Mouse (Mus musculus) heart, embryonic 13.5 days (tissue): ENCODE data around the gene Dock1. TPM values are rescaled to one million over a fixed set of nuclear protein-coding genes. Genes with fewer than 3 reads are reported as not detected.

Experiments used
- ATAC-seq: fragments of 200-750 bp; cut with Nextera tagmentation; 2 replicates; pipeline ENCODE4 v1.8.0; 2017; ENCODE audit warnings: moderate TSS enrichment; ENCODE audit not compliant: insufficient number of reproducible peaks, low FRiP score, low TSS enrichment; ENCODE audit errors: extremely low read depth
- H3K27ac ChIP-seq: fragments of 300-500 bp; sonication (generic); replicated peaks from 2 replicates; pipeline ENCODE4 v1.5.1; 2015; ENCODE audit warnings: moderate library complexity, mild to moderate bottlenecking, inconsistent platforms
- H3K27me3 ChIP-seq: fragments of 300-500 bp; sonication (generic); replicated peaks from 2 replicates; pipeline ENCODE4 v1.6.1; 2015; ENCODE audit warnings: mild to moderate bottlenecking, inconsistent platforms
- H3K36me3 ChIP-seq: fragments of 300-500 bp; sonication (generic); 2 replicates; pipeline ENCODE4 v1.6.1; 2015; ENCODE audit warnings: mild to moderate bottlenecking, inconsistent platforms
- H3K4me1 ChIP-seq: fragments of 300-500 bp; sonication (generic); 2 replicates; pipeline ENCODE4 v1.6.1; 2015; ENCODE audit warnings: inconsistent platforms
- H3K4me2 ChIP-seq: fragments of 300-500 bp; sonication (generic); 2 replicates; pipeline ENCODE4 v1.6.1; 2015; ENCODE audit warnings: inconsistent platforms, mild to moderate bottlenecking, moderate library complexity
- H3K4me3 ChIP-seq: fragments of 300-500 bp; sonication (generic); 2 replicates; pipeline ENCODE4 v1.5.1; 2015; ENCODE audit warnings: moderate library complexity, mild to moderate bottlenecking, inconsistent platforms
- H3K9ac ChIP-seq: fragments of 300-500 bp; sonication (generic); 2 replicates; pipeline ENCODE4 v1.6.1; 2015; ENCODE audit warnings: inconsistent platforms, mild to moderate bottlenecking, moderate library complexity
- H3K9me3 ChIP-seq: fragments of 300-500 bp; sonication (generic); 2 replicates; pipeline ENCODE4 v1.6.1; 2016; ENCODE audit warnings: inconsistent platforms
- WGBS: fragments of 180-500 bp; shearing (Covaris S2); methylation state at CpG from one replicate; pipeline ENCODE4 v1.1.7; 2015; ENCODE audit warnings: mixed read lengths; 5-methylcytosine and 5-hydroxymethylcytosine counted together
- polyA plus RNA-seq: library from polyadenylated mRNA; unstranded; fragments of >200 nt; fragmentation: Nextera tagmentation; extraction: Ambion mirVana; gene quantifications from 2 replicates; pipeline ENCODE4 v1.2.1, GENCODE M21; 2015

Dock1 gene
- polyA plus RNA-seq, 1 experiment from 2014 or later: 19.8 TPM

GRCm38 (mm10) chr7:134673952-134674351 lies 3.5 kb downstream of the Dock1 start:
- Histone ChIP-seq H3K4me3 (no peak overlapping the region), H3K27ac (no peak overlapping the region), H3K9me3 (no peaks in the 10 kb centered on the region), H3K27me3 (no peaks in the 10 kb centered on the region), H3K4me1 (peaks cover 66% of the 10 kb centered on the region), H3K36me3 (no peaks in the 10 kb centered on the region), H3K9ac (no peak overlapping the region), H3K4me2 (no peak overlapping the region)
- ATAC-seq: no peak
- 68% methylated on average over 9 of the region's 9 CpGs for WGBS

DNA sequence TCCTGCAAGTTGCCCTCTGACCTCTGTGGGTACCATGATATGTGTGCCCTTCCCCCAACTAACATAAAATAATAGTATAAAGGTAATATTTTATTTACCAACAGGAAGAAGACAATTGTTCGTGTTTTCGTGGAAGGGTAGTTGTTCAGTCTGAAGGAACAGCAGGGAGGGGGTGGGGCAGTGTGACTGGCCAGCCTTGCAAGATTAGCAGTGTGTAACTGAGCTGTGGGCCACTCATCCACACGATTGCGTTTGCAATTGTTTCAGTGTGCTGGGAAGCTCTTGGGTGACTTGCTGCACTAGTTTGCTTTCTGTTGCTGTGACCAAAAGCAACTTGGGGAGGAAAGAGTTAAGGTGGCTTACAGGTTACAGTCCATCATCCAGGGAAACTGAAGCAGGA lies 7.4 kb downstream of the Dock1 start:
- no peak overlapping the region for H3K4me2 ChIP-seq
- peaks cover 62% of the 10 kb centered on the region for H3K4me1 ChIP-seq
- no peak overlapping the region for H3K27ac ChIP-seq
- H3K9me3 ChIP-seq: no peaks in the 10 kb centered on the region
- H3K4me3 ChIP-seq: no peak overlapping the region
- H3K36me3 ChIP-seq: peaks cover 1% of the 10 kb centered on the region
- H3K9ac ChIP-seq: no peak overlapping the region
- no peaks in the 10 kb centered on the region for H3K27me3 ChIP-seq
- ATAC-seq: no peak
- WGBS: 59% methylated on average over 4 of the region's 4 CpGs

GRCm38 (mm10) chr7:134679314-134680158 lies 9.1 kb downstream of the Dock1 start:
- WGBS: 59% methylated on average over 13 of the region's 13 CpGs
- H3K9ac ChIP-seq: peak overlapping the region; percentile 33; the same call in 1 of the 2 replicates
- peaks cover 8% of the 10 kb centered on the region for H3K36me3 ChIP-seq
- H3K4me2 ChIP-seq: no peak overlapping the region
- H3K27ac ChIP-seq: peak overlapping the region; percentile 64
- ATAC-seq: no peak
- peaks cover 47% of the 10 kb centered on the region for H3K4me1 ChIP-seq
- no peaks in the 10 kb centered on the region for H3K9me3 ChIP-seq
- H3K4me3 ChIP-seq: no peak overlapping the region
- no peaks in the 10 kb centered on the region for H3K27me3 ChIP-seq

- Histone ChIP-seq H3K4me3 (no peak overlapping the region), H3K9ac (no peak overlapping the region), H3K4me2 (no peak overlapping the region), H3K4me1 (peaks cover 42% of the 10 kb centered on the region), H3K27me3 (no peaks in the 10 kb centered on the region), H3K27ac (no peak overlapping the region), H3K36me3 (peaks cover 8% of the 10 kb centered on the region), H3K9me3 (no peaks in the 10 kb centered on the region)
- 54% methylated on average over 2 of the region's 2 CpGs for WGBS
- ATAC-seq: no peak
Observed at GRCm38 (mm10) chr7:134680161-134680560, 9.7 kb downstream of the Dock1 start.

DNA sequence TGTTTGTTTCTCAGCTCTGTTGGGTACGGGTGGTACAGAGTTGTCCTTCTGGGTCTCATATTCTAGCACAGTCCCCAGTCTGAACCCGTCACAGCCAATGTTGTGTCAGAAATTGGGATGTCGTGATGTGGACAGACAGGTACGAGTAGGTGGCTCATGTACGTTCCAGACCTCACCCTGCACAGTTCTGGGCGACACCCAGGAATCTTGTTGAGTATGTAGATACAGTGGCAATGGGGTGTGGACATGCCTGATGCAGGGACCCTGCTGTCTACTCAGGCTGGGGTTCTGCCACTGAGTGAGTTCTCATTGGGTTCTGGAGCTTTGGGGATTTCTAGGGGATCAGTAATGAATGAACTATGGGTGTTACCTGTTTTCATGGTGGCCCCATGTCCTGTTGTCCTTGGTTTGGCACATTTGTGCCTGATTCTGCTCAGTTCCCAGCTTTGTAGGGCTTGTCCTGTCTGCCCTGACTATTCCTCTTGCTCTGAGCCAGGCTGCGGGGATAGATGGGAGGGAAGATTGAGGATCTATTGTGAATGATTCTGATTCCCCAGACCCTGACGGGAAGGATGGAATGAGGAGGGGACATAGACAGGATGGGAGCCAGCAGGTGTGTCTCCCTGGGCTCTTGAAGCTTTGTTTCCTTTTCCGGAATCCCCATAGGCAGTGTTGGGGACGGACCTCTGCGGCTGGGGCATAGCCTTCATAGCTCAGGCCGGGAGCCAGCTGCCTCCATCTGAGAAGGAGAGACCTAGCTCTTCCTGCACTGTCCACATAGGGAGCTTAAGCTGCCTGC lies 11.5 kb downstream of the Dock1 start:
- Histone ChIP-seq H3K9me3 (no peaks in the 10 kb centered on the region), H3K27me3 (no peaks in the 10 kb centered on the region), H3K4me1 (peaks cover 41% of the 10 kb centered on the region), H3K9ac (no peak overlapping the region), H3K36me3 (peaks cover 16% of the 10 kb centered on the region), H3K27ac (no peak overlapping the region), H3K4me2 (no peak overlapping the region), H3K4me3 (no peak overlapping the region)
- 79% methylated on average over 12 of the region's 12 CpGs for WGBS
- no peak for ATAC-seq

- peaks cover 4% of the 10 kb centered on the region; the same call in 1 of the 2 replicates for H3K9me3 ChIP-seq
- no peak for ATAC-seq
- H3K4me3 ChIP-seq: no peak overlapping the region
- H3K9ac ChIP-seq: no peak overlapping the region
- H3K4me2 ChIP-seq: no peak overlapping the region
- WGBS: 84% methylated on average over 6 of the region's 6 CpGs
- no peak overlapping the region for H3K27ac ChIP-seq
- peaks cover 14% of the 10 kb centered on the region for H3K36me3 ChIP-seq
- no peaks in the 10 kb centered on the region; the same call in 1 of the 2 replicates for H3K4me1 ChIP-seq
- no peaks in the 10 kb centered on the region for H3K27me3 ChIP-seq
Observed at GRCm38 (mm10) chr7:134688332-134688731, 17.9 kb downstream of the Dock1 start.

DNA sequence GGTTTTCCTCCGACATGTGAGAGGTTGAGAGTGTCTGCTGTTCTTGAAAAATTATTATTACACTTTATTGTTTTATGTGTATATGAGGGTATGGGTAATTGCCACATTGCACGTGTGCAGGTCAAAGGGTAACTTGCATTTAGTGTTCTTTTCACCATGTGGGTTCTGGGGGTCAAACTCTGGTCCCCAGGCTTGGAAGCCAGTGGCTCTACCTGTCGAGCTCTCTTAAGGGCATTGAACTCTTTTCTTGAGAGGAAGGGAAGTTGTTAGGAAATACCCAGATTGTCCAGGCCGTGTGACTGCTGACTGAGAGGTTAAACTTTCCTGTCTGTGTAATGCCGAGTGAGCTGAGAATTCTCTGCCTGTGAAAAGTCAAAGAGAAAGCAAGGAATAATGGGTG lies 19.7 kb downstream of the Dock1 start:
- Histone ChIP-seq H3K4me3 (no peak overlapping the region), H3K9ac (no peak overlapping the region), H3K36me3 (peaks cover 12% of the 10 kb centered on the region), H3K9me3 (peaks cover 4% of the 10 kb centered on the region; the same call in 1 of the 2 replicates), H3K27ac (no peak overlapping the region), H3K4me2 (no peak overlapping the region), H3K27me3 (no peaks in the 10 kb centered on the region), H3K4me1 (peaks cover 3% of the 10 kb centered on the region; the same call in 1 of the 2 replicates)
- ATAC-seq: no peak
- 68% methylated on average over 5 of the region's 5 CpGs for WGBS

GRCm38 (mm10) chr7:134690806-134691205 lies 20.4 kb downstream of the Dock1 start:
- H3K36me3 ChIP-seq: peaks cover 12% of the 10 kb centered on the region
- no peak for ATAC-seq
- H3K4me2 ChIP-seq: no peak overlapping the region
- no peak overlapping the region for H3K27ac ChIP-seq
- peaks cover 4% of the 10 kb centered on the region; the same call in 1 of the 2 replicates for H3K9me3 ChIP-seq
- peaks cover 6% of the 10 kb centered on the region; the same call in 1 of the 2 replicates for H3K4me1 ChIP-seq
- H3K4me3 ChIP-seq: no peak overlapping the region
- H3K27me3 ChIP-seq: no peaks in the 10 kb centered on the region
- no peak overlapping the region for H3K9ac ChIP-seq
- WGBS: 92% methylated on average over 3 of the region's 3 CpGs

GRCm38 (mm10) chr7:134693325-134693724 lies 22.9 kb downstream of the Dock1 start:
- ATAC-seq: no peak

GRCm38 (mm10) chr7:134695431-134695830 lies 25.0 kb downstream of the Dock1 start:
- no peak for ATAC-seq
- 79% methylated on average over 4 of the region's 4 CpGs for WGBS
- Histone ChIP-seq H3K27me3 (no peaks in the 10 kb centered on the region), H3K36me3 (no peaks in the 10 kb centered on the region), H3K27ac (no peak overlapping the region), H3K4me3 (no peak overlapping the region), H3K4me1 (peaks cover 23% of the 10 kb centered on the region), H3K9ac (no peak overlapping the region), H3K9me3 (no peaks in the 10 kb centered on the region), H3K4me2 (no peak overlapping the region)

More at GRCm38 (mm10) chr7:134693325-134693724, 22.9 kb downstream of the Dock1 start:
- no peak overlapping the region for H3K4me3 ChIP-seq
- no peak overlapping the region for H3K9ac ChIP-seq
- 93% methylated on average over 1 of the region's 1 CpGs for WGBS
- no peak overlapping the region for H3K27ac ChIP-seq
- no peak overlapping the region for H3K4me2 ChIP-seq
- no peaks in the 10 kb centered on the region for H3K27me3 ChIP-seq
- peaks cover 23% of the 10 kb centered on the region for H3K4me1 ChIP-seq
- no peaks in the 10 kb centered on the region for H3K36me3 ChIP-seq
- H3K9me3 ChIP-seq: no peaks in the 10 kb centered on the region

DNA sequence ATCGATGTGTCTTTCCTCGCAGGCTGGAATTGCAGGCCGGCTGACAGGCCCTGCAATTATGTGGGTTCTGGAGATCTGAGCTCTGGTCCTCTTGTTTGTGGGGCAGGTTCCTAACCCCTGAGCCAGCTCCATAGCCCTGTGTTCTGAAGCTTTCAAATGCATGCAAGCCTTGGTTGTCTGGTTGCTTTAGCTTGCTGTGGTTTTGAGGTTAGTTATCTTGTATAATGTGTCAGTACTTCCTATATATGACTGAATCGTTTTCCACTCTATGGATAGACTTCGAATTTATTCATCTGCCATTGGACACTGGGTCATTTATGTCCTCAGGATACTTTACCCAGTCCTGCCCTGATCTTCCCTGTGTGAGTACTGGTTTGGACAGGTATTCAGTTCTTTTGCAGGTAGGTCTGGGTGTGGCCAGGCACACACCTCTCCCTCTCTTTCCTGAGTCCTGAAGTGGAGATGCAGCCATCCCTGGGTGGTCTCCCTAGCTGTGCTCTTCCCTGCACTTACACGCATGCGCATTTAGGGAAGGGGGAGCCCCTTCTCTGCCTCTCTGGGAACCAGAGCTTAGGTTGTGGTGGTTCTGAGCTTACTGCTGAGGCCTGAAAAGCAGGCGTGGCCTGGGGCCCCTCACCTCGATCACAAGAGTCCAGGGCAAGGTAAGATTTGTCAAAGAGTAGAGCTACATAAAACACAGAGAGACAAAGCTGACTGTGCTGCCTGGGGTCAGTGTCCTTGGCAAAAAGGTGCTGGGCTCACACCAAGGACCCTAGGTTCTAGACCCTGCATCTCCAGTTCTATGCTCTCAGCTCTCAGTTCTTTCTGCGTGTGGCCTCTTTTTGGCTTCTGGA lies 25.9 kb downstream of the Dock1 start:
- Histone ChIP-seq H3K36me3 (no peaks in the 10 kb centered on the region), H3K4me3 (no peak overlapping the region), H3K4me1 (peaks cover 23% of the 10 kb centered on the region), H3K27me3 (no peaks in the 10 kb centered on the region), H3K27ac (no peak overlapping the region), H3K9ac (no peak overlapping the region), H3K4me2 (no peak overlapping the region), H3K9me3 (no peaks in the 10 kb centered on the region)
- WGBS: 72% methylated on average over 10 of the region's 10 CpGs
- ATAC-seq: no peak
